Mouse (Mus musculus) hindbrain, postnatal 0 days (tissue): ENCODE results near the gene Gadl1. TPM values are rescaled to one million over a fixed set of nuclear protein-coding genes. Genes with fewer than 3 reads are reported as not detected.

Source experiments
- ATAC-seq: fragments of 200-750 bp; cut with Nextera tagmentation; 2 replicates; pipeline ENCODE4 v1.8.0; 2017; ENCODE audit warnings: mild to moderate bottlenecking, moderate TSS enrichment, moderate library complexity
- DNase-seq: peaks from one replicate; pipeline ENCODE4 v3.0.0-alpha.2; 2015; ENCODE audit warnings: low spot score
- H3K27ac ChIP-seq: fragments of 300-500 bp; sonication (generic); 2 replicates; pipeline ENCODE4 v1.5.1; 2014; ENCODE audit warnings: mild to moderate bottlenecking
- H3K27me3 ChIP-seq: fragments of 300-500 bp; sonication (generic); 2 replicates; pipeline ENCODE4 v1.6.1; 2014; ENCODE audit warnings: low read length, mixed read lengths; ENCODE audit not compliant: insufficient read depth
- H3K36me3 ChIP-seq: fragments of 300-500 bp; sonication (generic); 2 replicates; pipeline ENCODE4 v1.6.1; 2014; ENCODE audit warnings: low read length, mixed read lengths; ENCODE audit not compliant: insufficient read depth
- H3K4me1 ChIP-seq: fragments of 300-500 bp; sonication (generic); 2 replicates; pipeline ENCODE4 v1.6.1; 2014; ENCODE audit warnings: antibody characterized with exemption, low read length, mixed read lengths; ENCODE audit not compliant: insufficient read depth
- H3K4me2 ChIP-seq: fragments of 300-500 bp; sonication (generic); 2 replicates; pipeline ENCODE4 v1.6.1; 2014; ENCODE audit warnings: low read depth, mild to moderate bottlenecking, low read length, moderate library complexity, mixed read lengths
- H3K4me3 ChIP-seq: fragments of 300-500 bp; sonication (generic); 2 replicates; pipeline ENCODE4 v1.5.1; 2014; ENCODE audit warnings: low read length
- H3K9ac ChIP-seq: fragments of 300-500 bp; sonication (generic); replicated peaks from 2 replicates; pipeline ENCODE4 v1.6.1; 2014; ENCODE audit warnings: mild to moderate bottlenecking, low read length, moderate library complexity, mixed read lengths
- H3K9me3 ChIP-seq: fragments of 300-500 bp; sonication (generic); 2 replicates; pipeline ENCODE4 v1.6.1; 2016; ENCODE audit warnings: low read length, mixed read lengths
- CTCF ChIP-seq: IDR thresholded peaks from 2 replicates; pipeline ENCODE4 v1.5.1; 2016; ENCODE audit warnings: antibody characterized with exemption, control low read depth, low read depth
- WGBS: fragments of 180-500 bp; shearing (Covaris S2); extraction: QIAGEN DNeasy Blood & Tissue Kit; methylation state at CpG from one replicate; pipeline ENCODE4 v1.1.7; 2014; 5-methylcytosine and 5-hydroxymethylcytosine counted together
- polyA plus RNA-seq: library from polyadenylated mRNA; unstranded; fragments of >200 nt; fragmentation: Nextera tagmentation; extraction: Ambion mirVana; gene quantifications from 2 replicates; pipeline ENCODE4 v1.2.1, GENCODE M21; 2015
- total RNA-seq: library from RNA; depleted of rRNA; stranded (reverse); fragments of >200 nt; gene quantifications from 2 replicates; pipeline ENCODE4 v1.2.3, GENCODE M21; 2014

Gadl1 gene
- total and polyA plus RNA-seq, 2 experiments from 2014 or later, result 0.24 TPM; not detected in 1

- 53% methylated on average over 15 of the region's 15 CpGs for WGBS
- no peak overlapping the region for H3K4me2 ChIP-seq
- H3K27ac ChIP-seq, result no peak overlapping the region
- no peaks in the 10 kb centered on the region for H3K27me3 ChIP-seq
- ATAC-seq (peak; percentile 84), DNase-seq (peak; percentile 88)
- H3K4me1 ChIP-seq, result no peaks in the 10 kb centered on the region
- no peak overlapping the region for H3K4me3 ChIP-seq
- H3K9me3 ChIP-seq, result no peaks in the 10 kb centered on the region
- H3K9ac ChIP-seq, result no peak overlapping the region
- no peak for TF ChIP-seq CTCF
- no peaks in the 10 kb centered on the region for H3K36me3 ChIP-seq
Observed at GRCm38 (mm10) chr9:115977598-115978240, 68.5 kb downstream of the Gadl1 start.

DNA sequence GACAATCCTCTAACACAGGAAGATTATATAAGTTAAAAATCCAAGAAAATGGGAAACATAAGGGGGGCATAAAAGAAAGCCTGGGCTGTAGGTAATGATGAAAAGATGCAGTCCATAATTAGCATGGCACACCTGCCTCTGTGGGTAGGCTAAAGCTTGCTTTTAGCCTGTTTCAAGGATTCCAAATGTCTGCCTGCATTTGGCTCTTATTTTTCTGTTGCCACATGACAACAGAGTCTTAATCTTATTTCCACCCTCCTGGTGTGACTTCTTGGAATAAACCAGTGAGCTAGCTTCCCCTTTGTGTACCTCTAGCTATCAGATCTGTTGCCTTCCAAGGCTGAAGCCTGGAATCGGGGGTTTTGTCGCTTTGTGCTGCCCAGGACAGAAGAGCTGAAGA lies 69.2 kb downstream of the Gadl1 start:
- WGBS, result 52% methylated on average over 2 of the region's 2 CpGs
- H3K27me3 ChIP-seq, result no peaks in the 10 kb centered on the region
- TF ChIP-seq CTCF, result no peak
- no peak overlapping the region for H3K27ac ChIP-seq
- no peak overlapping the region for H3K4me3 ChIP-seq
- no peak for ATAC-seq
- no peak for DNase-seq
- H3K9ac ChIP-seq, result no peak overlapping the region
- H3K9me3 ChIP-seq, result no peaks in the 10 kb centered on the region
- H3K4me1 ChIP-seq, result no peaks in the 10 kb centered on the region
- H3K4me2 ChIP-seq, result no peak overlapping the region
- H3K36me3 ChIP-seq, result no peaks in the 10 kb centered on the region

DNA sequence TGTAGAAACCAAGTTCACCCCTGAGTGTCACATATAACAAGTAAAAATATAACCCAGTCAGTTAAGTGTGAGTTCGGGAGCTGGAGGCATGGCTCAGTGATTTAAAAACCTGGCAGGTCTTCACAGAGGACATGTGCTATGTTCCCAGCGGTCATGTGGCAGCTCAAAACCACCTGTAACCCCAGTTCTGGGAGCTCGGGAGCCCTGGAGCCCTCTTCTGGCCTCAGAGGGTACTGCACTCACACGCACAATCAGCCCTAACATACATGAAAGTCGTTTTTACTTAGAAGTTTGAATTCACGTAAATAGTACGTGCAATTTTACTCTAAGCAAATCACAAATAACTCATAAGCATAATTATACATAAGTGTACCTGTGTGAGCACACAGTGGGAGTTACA lies 81.4 kb downstream of the Gadl1 start:
- Histone ChIP-seq H3K9me3 (no peaks in the 10 kb centered on the region), H3K4me2 (no peak overlapping the region), H3K36me3 (no peaks in the 10 kb centered on the region), H3K27ac (no peak overlapping the region), H3K9ac (no peak overlapping the region), H3K4me1 (no peaks in the 10 kb centered on the region), H3K27me3 (no peaks in the 10 kb centered on the region), H3K4me3 (no peak overlapping the region)
- TF ChIP-seq CTCF, result peak; percentile 40; the same call in 1 of the 2 replicates
- no peak for DNase-seq
- WGBS, result 93% methylated on average over 7 of the region's 7 CpGs
- no peak for ATAC-seq

DNA sequence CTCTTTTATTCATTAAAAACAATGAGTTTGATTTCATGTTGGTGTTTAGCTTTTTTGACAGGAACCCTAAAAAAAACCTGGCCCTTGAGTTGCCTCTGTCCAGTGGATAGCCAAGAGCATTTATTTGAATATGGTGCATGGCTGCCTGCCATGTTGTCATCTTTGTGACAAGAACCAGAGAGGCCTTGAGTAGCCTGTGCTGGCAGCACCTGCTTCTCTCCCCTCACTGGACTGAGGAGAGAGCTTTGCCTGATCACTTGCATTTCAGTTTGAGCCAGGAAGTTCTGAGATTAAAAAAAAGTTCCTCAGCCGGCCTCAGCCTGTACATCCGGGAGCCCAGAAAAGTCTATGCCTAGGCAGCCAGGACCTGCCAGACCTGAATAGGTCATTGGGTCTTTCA lies 85.5 kb downstream of the Gadl1 start:
- Histone ChIP-seq H3K27ac (no peak overlapping the region), H3K9me3 (no peaks in the 10 kb centered on the region), H3K4me3 (no peak overlapping the region), H3K36me3 (no peaks in the 10 kb centered on the region), H3K4me2 (no peak overlapping the region), H3K27me3 (no peaks in the 10 kb centered on the region), H3K9ac (no peak overlapping the region), H3K4me1 (no peaks in the 10 kb centered on the region)
- DNase-seq (no peak), ATAC-seq (no peak)
- TF ChIP-seq CTCF, result no peak
- 69% methylated on average over 2 of the region's 2 CpGs for WGBS

- Histone ChIP-seq H3K4me2 (no peak overlapping the region), H3K36me3 (no peaks in the 10 kb centered on the region), H3K9me3 (no peaks in the 10 kb centered on the region), H3K4me1 (no peaks in the 10 kb centered on the region), H3K9ac (no peak overlapping the region), H3K27ac (no peak overlapping the region), H3K4me3 (no peak overlapping the region), H3K27me3 (no peaks in the 10 kb centered on the region)
- no peak for TF ChIP-seq CTCF
- 58% methylated on average over 23 of the region's 23 CpGs for WGBS
- ATAC-seq (no peak), DNase-seq (peak; percentile 32)
Observed at GRCm38 (mm10) chr9:115995856-115996560, 86.8 kb downstream of the Gadl1 start.

GRCm38 (mm10) chr9:115998383-115998782 lies 89.1 kb downstream of the Gadl1 start:
- no peak overlapping the region for H3K4me3 ChIP-seq
- TF ChIP-seq CTCF, result no peak
- DNase-seq (no peak), ATAC-seq (no peak)
- no peak overlapping the region for H3K4me2 ChIP-seq
- H3K27me3 ChIP-seq, result no peaks in the 10 kb centered on the region
- 66% methylated on average over 4 of the region's 4 CpGs for WGBS
- no peaks in the 10 kb centered on the region for H3K9me3 ChIP-seq
- H3K27ac ChIP-seq, result no peak overlapping the region
- no peak overlapping the region for H3K9ac ChIP-seq
- no peaks in the 10 kb centered on the region for H3K4me1 ChIP-seq
- H3K36me3 ChIP-seq, result no peaks in the 10 kb centered on the region
